Mouse (Mus musculus): ENCODE results near the gene Ccnjl.
A peak's percentile ranks its signal among the peaks of the same experiment; 100 is the strongest.

Ccnjl gene

GRCm38 (mm10) chr11:43626927-43627645 is 98.5 kb downstream of the Ccnjl start:
- DNase-seq, result peak; percentile 53 to 54

- no peak for DNase-seq
Observed at GRCm38 (mm10) chr11:43631645-43632044, 103.1 kb downstream of the Ccnjl start.

- no peak for DNase-seq
Observed at GRCm38 (mm10) chr11:43632566-43632965, 104.0 kb downstream of the Ccnjl start.

GRCm38 (mm10) chr11:43633165-43633564 is 104.6 kb downstream of the Ccnjl start:
- no peak for DNase-seq

GRCm38 (mm10) chr11:43633658-43634401 is 105.2 kb downstream of the Ccnjl start:
- DNase-seq, result peak in 1 of 2 experiments; percentile 65
